Mouse (Mus musculus): Measurements from ENCODE around the gene Adora3.
A peak's percentile ranks its signal among the peaks of the same experiment; 100 is the strongest.

Gene Adora3

GRCm38 (mm10) chr3:105870558-105870957 is at the start of gene Adora3, which contains the start of gene Tmigd3:
Gene Adora3, plus strand, starts transcription at chr3:105870858.
Gene Tmigd3, plus strand, starts transcription at chr3:105870903.
- TF ChIP-seq GATA4 (IDR thresholded peaks at IDR 0.05; ENCODE audit: insufficient replicate concordance, low read length), result no peak

DNA sequence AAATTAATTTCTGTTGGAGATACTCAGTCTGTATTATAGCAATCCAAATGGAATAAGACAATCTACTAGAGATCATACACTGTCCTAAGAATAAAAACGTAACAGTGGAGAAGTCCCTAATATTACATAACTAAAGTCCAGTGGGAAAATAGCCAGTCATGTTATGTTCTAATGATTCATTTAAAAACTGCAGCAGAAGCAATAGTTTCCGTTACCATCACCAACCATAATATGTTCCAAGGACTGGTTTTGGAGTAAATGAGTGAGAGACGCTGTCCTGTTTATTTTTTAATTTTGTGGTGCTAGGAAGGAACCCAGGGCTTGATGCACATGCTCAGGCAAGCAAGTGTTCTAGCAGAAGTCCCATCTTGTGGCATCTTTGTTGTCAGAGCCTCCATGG is 49.2 kb upstream of the Adora3 start:
- TF ChIP-seq GATA4 (IDR thresholded peaks at IDR 0.05; ENCODE audit: insufficient replicate concordance, low read length), result no peak

DNA sequence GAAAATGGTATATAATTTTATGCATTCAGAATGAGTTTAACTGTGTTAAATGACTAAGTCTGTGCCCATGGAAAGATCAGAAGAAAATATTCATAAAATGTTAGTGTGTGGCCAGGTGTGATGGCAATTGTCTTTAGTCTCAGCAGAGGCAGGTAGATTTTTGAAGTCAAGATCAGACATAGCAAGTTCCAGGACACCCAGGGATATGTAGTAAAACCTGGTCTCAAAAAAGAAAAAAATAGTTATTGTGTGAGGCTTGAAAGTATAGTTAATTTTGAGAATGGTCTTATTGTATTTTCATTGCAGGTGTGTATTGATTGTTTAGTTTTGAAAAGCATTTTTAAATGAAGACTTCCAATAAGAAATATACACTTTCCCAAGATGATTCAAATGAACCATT is 47.0 kb upstream of the Adora3 start:
- TF ChIP-seq GATA4 (IDR thresholded peaks at IDR 0.05; ENCODE audit: insufficient replicate concordance, low read length), result no peak

DNA sequence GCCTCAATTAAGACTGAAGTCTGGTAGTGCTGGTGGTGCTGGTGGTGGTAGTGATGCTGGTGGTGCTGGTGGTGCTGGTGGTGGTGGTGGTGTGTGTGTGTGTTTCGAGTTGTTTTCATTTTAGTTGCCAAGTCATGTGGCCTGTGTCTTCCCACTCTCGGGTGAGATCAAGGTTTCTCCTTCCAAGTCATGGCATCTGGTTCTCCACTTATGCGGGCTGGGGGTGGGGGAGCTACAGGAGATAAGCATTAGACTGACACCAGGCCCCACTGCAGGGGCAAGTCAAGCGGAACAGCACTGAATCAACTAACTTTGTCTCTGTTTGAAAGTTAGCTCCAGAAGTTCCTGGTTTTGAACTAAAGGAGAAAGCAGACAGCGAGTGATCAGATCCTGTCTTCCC is 46.6 kb upstream of the Adora3 start:
- no peak for TF ChIP-seq GATA4 (IDR thresholded peaks at IDR 0.05; ENCODE audit: insufficient replicate concordance, low read length)

DNA sequence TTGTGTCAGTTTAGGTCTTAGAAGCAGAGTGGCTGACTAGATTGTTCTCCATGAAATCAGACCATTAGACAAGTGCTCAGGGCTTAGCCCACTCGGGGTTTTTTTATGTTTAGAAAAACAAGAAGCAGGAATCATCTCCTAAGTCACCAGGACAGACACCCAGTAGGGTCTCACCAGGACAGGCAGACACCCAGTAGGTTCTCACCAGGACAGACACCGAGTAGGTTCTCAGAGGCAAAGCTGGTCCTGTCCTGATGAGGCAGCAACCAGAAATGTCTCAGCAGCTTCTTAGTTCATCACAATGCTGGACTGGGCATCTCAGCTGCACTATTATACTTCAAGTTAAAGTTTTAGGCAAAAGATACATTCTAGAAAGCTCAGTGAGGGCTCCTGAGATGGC is 46.0 kb upstream of the Adora3 start:
- TF ChIP-seq GATA4 (IDR thresholded peaks at IDR 0.05; ENCODE audit: insufficient replicate concordance, low read length), result no peak

DNA sequence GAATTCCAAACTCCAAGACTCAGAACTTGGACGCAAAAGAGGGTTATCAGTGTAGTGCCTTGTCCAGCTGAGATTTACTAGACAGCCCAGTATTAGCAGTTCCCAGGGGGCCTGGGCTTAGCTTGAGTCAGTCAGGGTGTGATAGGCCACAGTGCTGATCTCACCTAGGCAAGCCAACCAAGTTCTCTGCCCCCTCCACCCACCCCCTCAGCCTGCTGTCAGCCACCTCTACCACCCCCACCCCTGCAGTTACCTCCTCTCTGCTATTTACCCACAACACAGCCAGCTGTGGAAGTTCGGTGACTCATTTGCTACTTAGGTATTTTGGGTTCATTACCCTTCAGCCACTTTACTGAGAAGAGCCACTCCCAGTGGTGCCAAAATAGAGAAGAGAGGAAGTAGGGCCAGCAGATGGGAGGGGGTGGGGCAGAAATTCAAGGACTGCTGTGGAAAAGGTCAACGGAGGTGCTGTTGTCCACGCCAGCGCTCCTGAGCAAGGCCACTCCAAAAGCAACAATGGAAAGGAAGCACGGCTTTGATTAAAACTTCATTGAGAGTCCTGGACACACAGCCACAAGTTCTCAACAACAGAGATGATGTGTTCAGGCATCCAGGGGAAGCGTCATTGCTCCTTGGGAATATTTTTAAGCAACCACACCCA is 45.0 kb upstream of the Adora3 start:
- TF ChIP-seq GATA4 (IDR thresholded peaks at IDR 0.05; ENCODE audit: insufficient replicate concordance, low read length), result peak; percentile 71; the same call in 1 of the 2 replicates

DNA sequence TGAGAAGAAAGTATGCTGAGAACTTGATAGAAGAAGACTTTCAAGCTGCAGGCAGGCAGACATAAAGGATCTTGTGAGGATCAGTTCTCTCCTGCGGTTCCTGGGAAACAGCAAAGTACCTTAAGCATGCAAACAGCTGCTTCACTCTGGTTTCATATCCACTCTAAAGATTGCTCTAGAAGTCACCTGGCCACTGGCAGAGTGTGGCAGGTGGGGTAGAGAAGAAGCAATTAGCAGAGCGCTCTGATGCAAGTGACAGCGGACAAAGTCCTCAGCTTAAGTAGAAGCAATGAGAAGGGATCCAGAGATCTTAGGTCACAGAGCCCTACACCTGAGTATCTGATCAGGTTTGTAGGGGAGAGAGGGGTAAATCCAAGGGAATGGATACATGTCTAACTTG is 39.1 kb upstream of the Adora3 start:
- TF ChIP-seq GATA4 (IDR thresholded peaks at IDR 0.05; ENCODE audit: insufficient replicate concordance, low read length), result no peak

GRCm38 (mm10) chr3:105835875-105836274 is 34.8 kb upstream of the Adora3 start:
- TF ChIP-seq GATA4 (IDR thresholded peaks at IDR 0.05; ENCODE audit: insufficient replicate concordance, low read length), result no peak

- no peak for TF ChIP-seq GATA4 (IDR thresholded peaks at IDR 0.05; ENCODE audit: insufficient replicate concordance, low read length)
Observed at GRCm38 (mm10) chr3:105836883-105837282, 33.8 kb upstream of the Adora3 start.

GRCm38 (mm10) chr3:105838655-105839054 is 32.0 kb upstream of the Adora3 start:
- no peak for TF ChIP-seq GATA4 (IDR thresholded peaks at IDR 0.05; ENCODE audit: insufficient replicate concordance, low read length)

GRCm38 (mm10) chr3:105839836-105840235 is 30.8 kb upstream of the Adora3 start:
- TF ChIP-seq GATA4 (IDR thresholded peaks at IDR 0.05; ENCODE audit: insufficient replicate concordance, low read length), result no peak

- TF ChIP-seq GATA4 (IDR thresholded peaks at IDR 0.05; ENCODE audit: insufficient replicate concordance, low read length), result peak; percentile 44; the same call in 1 of the 2 replicates
Observed at GRCm38 (mm10) chr3:105846294-105847069, 24.2 kb upstream of the Adora3 start.

- TF ChIP-seq GATA4 (IDR thresholded peaks at IDR 0.05; ENCODE audit: insufficient replicate concordance, low read length), result no peak
Observed at GRCm38 (mm10) chr3:105853781-105854180, 16.9 kb upstream of the Adora3 start.

- TF ChIP-seq GATA4 (IDR thresholded peaks at IDR 0.05; ENCODE audit: insufficient replicate concordance, low read length), result no peak
Observed at GRCm38 (mm10) chr3:105854786-105855185, 15.9 kb upstream of the Adora3 start.

DNA sequence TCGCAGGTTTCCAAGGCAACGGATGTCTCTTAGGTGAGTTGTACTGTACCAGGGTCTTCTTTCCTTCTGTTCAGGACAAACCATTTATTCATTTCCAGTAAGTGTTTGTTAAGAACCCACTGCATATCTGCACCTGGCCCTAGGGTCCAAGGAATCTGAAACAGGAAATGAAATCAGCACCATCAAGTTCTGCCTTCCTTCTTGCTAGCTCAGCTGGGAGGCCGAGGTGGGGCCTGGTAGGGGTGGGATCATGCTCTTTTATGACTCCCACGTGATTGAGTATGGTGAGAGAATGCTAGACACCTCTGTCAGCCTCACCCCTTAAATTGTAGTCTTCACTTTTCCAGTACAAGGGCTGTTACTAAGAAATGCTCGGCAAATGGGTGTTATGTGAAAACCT is 13.1 kb upstream of the Adora3 start:
- no peak for TF ChIP-seq GATA4 (IDR thresholded peaks at IDR 0.05; ENCODE audit: insufficient replicate concordance, low read length)

DNA sequence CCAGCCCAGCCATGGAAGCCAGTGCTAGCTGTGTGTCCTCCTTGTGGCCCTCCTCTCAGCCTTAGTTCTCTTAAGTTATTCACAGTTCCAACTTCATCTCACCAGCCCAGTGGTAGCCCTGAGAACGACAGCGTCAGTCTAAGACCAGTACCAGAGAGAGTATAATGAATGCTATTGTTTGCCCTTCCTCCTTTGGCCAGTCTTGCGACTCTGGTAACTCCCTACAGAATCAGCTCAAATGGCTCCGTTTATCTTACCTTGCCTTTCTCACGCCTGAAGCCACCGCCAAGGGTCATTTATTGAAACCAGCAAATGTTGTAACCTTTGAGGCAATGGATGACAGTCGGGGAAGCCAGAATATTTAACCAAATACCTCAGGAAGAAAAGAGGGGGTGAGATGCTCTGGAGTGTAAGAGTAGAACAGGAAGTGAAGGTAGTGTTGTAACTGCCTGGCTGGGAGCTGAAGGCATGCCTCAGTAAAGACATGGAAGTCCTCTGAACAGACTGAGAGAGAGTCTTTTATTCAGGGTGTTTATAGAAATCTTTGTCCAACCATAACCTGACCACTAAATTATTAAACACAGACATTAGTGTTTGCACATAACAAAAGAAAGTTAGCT is 8.8 kb upstream of the Adora3 start:
- TF ChIP-seq GATA4 (IDR thresholded peaks at IDR 0.05; ENCODE audit: insufficient replicate concordance, low read length), result no peak

Measured in liver, adult (tissue).